Mouse (Mus musculus): ENCODE results near the gene Capn11. TPM values are rescaled to one million over a fixed set of nuclear protein-coding genes. Genes with fewer than 3 reads are reported as not detected.

Capn11 gene
- total and polyA plus RNA-seq, 2 experiments, result 0.02 TPM; not detected in 1

DNA sequence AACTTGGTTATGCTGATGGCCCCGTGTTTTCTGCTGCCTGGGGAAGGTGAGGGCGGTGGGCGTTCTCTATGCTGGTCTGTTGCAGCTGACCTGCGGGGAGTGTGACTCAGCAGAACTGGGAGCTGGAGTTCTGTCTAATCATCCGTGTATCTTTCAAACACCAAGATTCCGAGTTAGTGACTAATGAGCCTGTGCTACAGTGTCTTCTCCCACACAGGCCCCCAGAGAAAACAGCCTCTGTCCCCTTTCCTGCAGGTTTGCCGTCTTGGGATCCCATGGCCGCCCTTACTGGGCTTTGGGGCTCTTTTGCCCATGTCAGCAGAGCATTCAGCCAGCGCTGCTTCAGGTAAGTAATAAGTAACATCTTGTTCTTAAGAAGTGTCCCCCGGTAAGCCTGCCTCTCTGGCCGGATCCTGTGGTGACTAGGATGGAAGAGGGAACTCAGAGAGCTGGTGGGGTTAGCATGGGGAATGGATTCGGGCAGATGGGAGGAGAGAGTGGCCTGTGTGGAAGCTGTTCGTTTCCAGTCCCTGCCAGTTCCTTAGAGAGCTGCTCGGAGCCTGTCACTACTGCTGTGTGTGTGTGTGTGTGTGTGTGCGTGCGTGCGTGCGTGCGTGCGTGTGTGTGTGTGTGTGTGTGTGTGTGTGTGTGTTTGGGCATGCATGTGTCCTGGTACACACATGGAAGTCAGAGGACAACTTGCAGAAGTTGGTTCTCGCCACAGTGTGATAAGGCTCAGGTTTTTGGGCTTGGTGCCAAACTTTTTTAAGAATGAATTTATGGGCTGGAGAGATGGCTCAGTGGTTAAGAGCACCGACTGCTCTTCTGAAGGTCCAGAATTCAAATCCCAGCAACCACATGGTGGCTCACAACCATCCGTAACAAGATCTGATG lies 36.3 kb upstream of the Capn11 start:
- H3K9ac ChIP-seq (ENCODE audit: low read depth, low read length), result peak overlapping the region; percentile 61
- H3K27ac ChIP-seq (replicated peaks; ENCODE audit: insufficient read depth, low read depth, low read length), result peak overlapping the region; percentile 94
- peak; percentile 59 for DNase-seq (ENCODE audit: extremely low read depth, low read depth, low spot score)
- H3K79me2 ChIP-seq (ENCODE audit: control insufficient read depth, insufficient read depth, low read length), result peaks cover 21% of the 10 kb centered on the region; the same call in 1 of the 2 replicates
- H3K27me3 ChIP-seq (ENCODE audit: control insufficient read depth, insufficient read depth, low read length), result no peaks in the 10 kb centered on the region
- no peak for TF ChIP-seq CTCF (IDR thresholded peaks at IDR 0.05; ENCODE audit: low read depth, low read length)
- no peak for TF ChIP-seq POLR2A (IDR thresholded peaks at IDR 0.05; ENCODE audit: extremely low read depth, insufficient read depth, low read length)
- WGBS, result 61% methylated on average over 23 of the region's 23 CpGs
- H3K36me3 ChIP-seq (ENCODE audit: control insufficient read depth, insufficient read depth, low read length), result peaks cover 3% of the 10 kb centered on the region; the same call in 1 of the 2 replicates
- H3K4me3 ChIP-seq (ENCODE audit: insufficient read depth, low read depth, low read length), result no peak overlapping the region
- H3K4me1 ChIP-seq (ENCODE audit: control insufficient read depth, insufficient read depth, low read length), result peaks cover 56% of the 10 kb centered on the region

- TF ChIP-seq CTCF (IDR thresholded peaks at IDR 0.05; ENCODE audit: low read depth, low read length), result no peak
- no peak for TF ChIP-seq POLR2A (IDR thresholded peaks at IDR 0.05; ENCODE audit: extremely low read depth, insufficient read depth, low read length)
- peak overlapping the region; percentile 2; the same call in 1 of the 2 replicates for H3K4me3 ChIP-seq (ENCODE audit: insufficient read depth, low read depth, low read length)
- H3K27ac ChIP-seq (replicated peaks; ENCODE audit: insufficient read depth, low read depth, low read length), result peak overlapping the region; percentile 94
- H3K36me3 ChIP-seq (ENCODE audit: control insufficient read depth, insufficient read depth, low read length), result peaks cover 3% of the 10 kb centered on the region; the same call in 1 of the 2 replicates
- H3K4me1 ChIP-seq (ENCODE audit: control insufficient read depth, insufficient read depth, low read length), result peaks cover 44% of the 10 kb centered on the region
- 29% methylated on average over 18 of the region's 18 CpGs for WGBS
- peaks cover 21% of the 10 kb centered on the region; the same call in 1 of the 2 replicates for H3K79me2 ChIP-seq (ENCODE audit: control insufficient read depth, insufficient read depth, low read length)
- DNase-seq (ENCODE audit: extremely low read depth, low read depth, low spot score), result peak; percentile 97
- H3K9ac ChIP-seq (ENCODE audit: low read depth, low read length), result peak overlapping the region; percentile 47
- no peaks in the 10 kb centered on the region for H3K27me3 ChIP-seq (ENCODE audit: control insufficient read depth, insufficient read depth, low read length)
Observed at GRCm38 (mm10) chr17:45693812-45694565, 34.9 kb upstream of the Capn11 start.

- TF ChIP-seq CTCF (IDR thresholded peaks at IDR 0.05; ENCODE audit: low read depth, low read length) (no peak), POLR2A (IDR thresholded peaks at IDR 0.05; ENCODE audit: extremely low read depth, insufficient read depth, low read length) (no peak)
- H3K4me1 ChIP-seq (ENCODE audit: control insufficient read depth, insufficient read depth, low read length), result peaks cover 45% of the 10 kb centered on the region
- no peaks in the 10 kb centered on the region for H3K36me3 ChIP-seq (ENCODE audit: control insufficient read depth, insufficient read depth, low read length)
- H3K79me2 ChIP-seq (ENCODE audit: control insufficient read depth, insufficient read depth, low read length), result peaks cover 27% of the 10 kb centered on the region
- WGBS, result 31% methylated on average over 5 of the region's 5 CpGs
- H3K4me3 ChIP-seq (ENCODE audit: insufficient read depth, low read depth, low read length), result no peak overlapping the region
- no peaks in the 10 kb centered on the region for H3K27me3 ChIP-seq (ENCODE audit: control insufficient read depth, insufficient read depth, low read length)
- peak overlapping the region; percentile 10 for H3K9ac ChIP-seq (ENCODE audit: low read depth, low read length)
- DNase-seq (ENCODE audit: extremely low read depth, low read depth, low spot score), result peak; percentile 63
- H3K27ac ChIP-seq (replicated peaks; ENCODE audit: insufficient read depth, low read depth, low read length), result peak overlapping the region; percentile 80
Observed at GRCm38 (mm10) chr17:45692159-45692558, 33.0 kb upstream of the Capn11 start.

DNA sequence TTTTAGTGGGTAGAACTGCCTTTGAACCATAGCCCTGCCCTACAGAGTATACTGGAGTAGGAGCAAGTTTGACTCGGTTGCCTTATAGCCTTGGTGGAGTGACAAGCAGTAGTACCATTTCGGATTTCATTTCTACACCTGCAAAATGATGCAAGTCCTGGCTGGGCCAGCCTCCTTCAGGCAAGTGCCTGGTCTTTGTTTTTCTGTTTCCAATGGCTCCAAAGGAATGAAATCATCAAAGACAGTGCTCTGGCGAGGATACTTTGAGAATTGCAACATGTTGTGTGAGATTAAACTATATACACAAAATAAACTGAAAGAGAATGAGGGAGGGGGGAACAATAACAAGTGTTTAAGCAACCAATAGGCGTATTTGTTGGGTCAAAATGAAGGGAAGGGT lies 30.9 kb upstream of the Capn11 start:
- TF ChIP-seq POLR2A (IDR thresholded peaks at IDR 0.05; ENCODE audit: extremely low read depth, insufficient read depth, low read length), result no peak
- TF ChIP-seq CTCF (IDR thresholded peaks at IDR 0.05; ENCODE audit: low read depth, low read length), result no peak
- H3K4me1 ChIP-seq (ENCODE audit: control insufficient read depth, insufficient read depth, low read length), result peaks cover 43% of the 10 kb centered on the region
- no peaks in the 10 kb centered on the region for H3K27me3 ChIP-seq (ENCODE audit: control insufficient read depth, insufficient read depth, low read length)
- H3K36me3 ChIP-seq (ENCODE audit: control insufficient read depth, insufficient read depth, low read length), result no peaks in the 10 kb centered on the region
- no peak overlapping the region for H3K27ac ChIP-seq (replicated peaks; ENCODE audit: insufficient read depth, low read depth, low read length)
- H3K9ac ChIP-seq (ENCODE audit: low read depth, low read length), result no peak overlapping the region
- no peak overlapping the region for H3K4me3 ChIP-seq (ENCODE audit: insufficient read depth, low read depth, low read length)
- no peak for DNase-seq (ENCODE audit: extremely low read depth, low read depth, low spot score)
- 55% methylated on average over 4 of the region's 4 CpGs for WGBS
- H3K79me2 ChIP-seq (ENCODE audit: control insufficient read depth, insufficient read depth, low read length), result peaks cover 36% of the 10 kb centered on the region

GRCm38 (mm10) chr17:45689120-45689519 lies 30.0 kb upstream of the Capn11 start:
- no peak for DNase-seq (ENCODE audit: extremely low read depth, low read depth, low spot score)
- no peak overlapping the region for H3K27ac ChIP-seq (replicated peaks; ENCODE audit: insufficient read depth, low read depth, low read length)
- no peak overlapping the region for H3K4me3 ChIP-seq (ENCODE audit: insufficient read depth, low read depth, low read length)
- H3K36me3 ChIP-seq (ENCODE audit: control insufficient read depth, insufficient read depth, low read length), result no peaks in the 10 kb centered on the region
- TF ChIP-seq POLR2A (IDR thresholded peaks at IDR 0.05; ENCODE audit: extremely low read depth, insufficient read depth, low read length), result no peak
- no peak for TF ChIP-seq CTCF (IDR thresholded peaks at IDR 0.05; ENCODE audit: low read depth, low read length)
- H3K79me2 ChIP-seq (ENCODE audit: control insufficient read depth, insufficient read depth, low read length), result peaks cover 43% of the 10 kb centered on the region
- no peak overlapping the region for H3K9ac ChIP-seq (ENCODE audit: low read depth, low read length)
- H3K27me3 ChIP-seq (ENCODE audit: control insufficient read depth, insufficient read depth, low read length), result no peaks in the 10 kb centered on the region
- H3K4me1 ChIP-seq (ENCODE audit: control insufficient read depth, insufficient read depth, low read length), result peaks cover 44% of the 10 kb centered on the region
- 35% methylated on average over 9 of the region's 9 CpGs for WGBS
